Mouse (Mus musculus) gastrocnemius, postnatal 10 days (tissue): ENCODE data around the gene Bbs9. TPM values are rescaled to one million over a fixed set of nuclear protein-coding genes. Genes with fewer than 3 reads are reported as not detected.

Experiments used
- DNase-seq: peaks from one replicate; pipeline ENCODE4 v3.0.0; 2021; ENCODE audit warnings: mixed read lengths
- total RNA-seq, 2 experiments: library from RNA; stranded (reverse); gene quantifications; 2 replicates each; pipeline ENCODE4 v1.2.3; 2021

Gene Bbs9
- total RNA-seq, 2 experiments from 2014 or later = 9.6 to 11.3 TPM

DNA sequence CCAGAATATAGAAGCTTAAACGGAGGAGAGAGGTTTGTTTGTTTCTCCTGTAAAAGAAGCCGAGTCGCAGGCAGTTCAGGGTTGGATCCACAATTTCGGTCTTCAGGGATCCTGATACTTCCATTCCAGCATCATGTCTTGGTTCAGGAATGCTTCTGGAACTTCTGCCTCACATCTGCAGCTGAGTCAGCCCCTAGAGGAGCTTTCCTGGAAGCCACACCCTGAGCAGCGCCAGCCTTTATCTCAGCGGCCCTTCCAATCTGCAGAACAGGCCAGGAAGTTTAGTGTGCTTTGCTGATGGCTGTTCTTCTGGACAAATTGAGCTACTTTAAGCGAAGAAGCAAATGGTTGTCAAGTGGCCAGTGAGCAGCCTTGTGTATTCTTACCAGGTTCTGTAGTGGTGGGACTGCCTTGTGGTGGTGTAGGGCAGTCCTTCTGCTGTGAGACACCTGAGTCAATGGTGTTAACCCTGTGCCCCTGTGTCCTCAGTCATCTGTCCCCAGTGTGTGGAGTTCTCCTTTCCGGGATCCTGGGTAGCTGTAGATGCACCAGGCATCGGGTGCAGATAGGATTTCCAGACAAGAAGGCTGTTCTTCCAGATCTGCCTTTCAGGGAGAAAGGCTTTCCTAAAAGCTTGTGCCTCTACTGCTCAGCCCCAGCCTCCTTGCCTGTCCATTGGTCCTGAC is 157.4 kb downstream of the Bbs9 start:
- peak; percentile 19 for DNase-seq

DNA sequence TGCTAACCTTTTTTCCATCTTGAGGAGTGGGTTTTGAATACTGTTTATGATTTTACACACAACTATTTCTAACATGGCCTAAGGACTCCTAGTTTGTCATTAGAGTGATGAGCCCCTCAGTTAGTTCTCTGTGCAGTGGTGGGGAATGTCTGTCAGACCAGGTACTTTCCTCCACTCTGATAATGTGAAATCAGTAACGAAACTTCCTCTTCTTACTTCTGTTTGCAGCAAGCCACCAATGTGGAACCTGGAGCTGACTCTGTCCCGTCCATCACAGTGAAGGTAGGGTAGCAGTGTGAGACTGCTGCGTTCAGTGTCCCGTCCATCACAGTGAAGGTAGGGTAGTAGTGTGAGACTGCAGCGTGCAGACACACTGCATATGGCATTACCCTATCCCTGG is 163.0 kb downstream of the Bbs9 start:
- DNase-seq = no peak

DNA sequence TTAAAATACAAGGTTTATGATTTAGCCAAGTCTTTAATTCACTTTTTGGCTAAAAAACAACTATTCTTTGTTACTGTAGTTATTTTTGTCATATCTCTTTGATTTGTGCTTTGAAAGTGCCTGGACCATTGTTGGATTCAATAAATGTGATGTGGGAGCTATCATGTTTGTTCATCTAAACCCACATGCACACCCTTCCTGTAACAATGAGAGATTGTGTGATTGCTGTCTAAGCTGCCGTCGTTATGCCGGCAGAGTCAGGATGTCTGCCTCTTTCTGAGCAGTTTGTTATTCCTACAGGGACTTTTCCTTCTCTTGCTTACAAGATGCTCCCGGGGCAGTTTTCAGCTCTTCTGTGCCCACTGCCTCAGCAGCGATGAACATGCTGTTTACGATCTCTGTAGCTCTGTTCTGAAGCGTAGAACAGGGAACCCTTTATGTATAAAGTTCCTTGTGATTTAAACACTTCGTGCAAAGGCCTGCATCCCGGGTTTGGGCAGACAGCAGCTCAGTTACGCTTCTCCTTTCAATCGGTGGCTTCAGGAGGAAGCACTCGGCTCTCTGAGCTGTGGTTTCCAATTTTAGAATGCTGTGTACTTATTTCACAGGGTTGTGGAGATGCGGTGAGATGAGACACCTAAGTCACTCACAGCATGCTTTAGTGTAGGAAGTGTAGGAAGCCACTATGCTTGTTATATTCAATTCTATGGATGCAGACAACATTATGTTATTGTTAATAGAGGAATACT is 165.3 kb downstream of the Bbs9 start:
- no peak for DNase-seq

DNA sequence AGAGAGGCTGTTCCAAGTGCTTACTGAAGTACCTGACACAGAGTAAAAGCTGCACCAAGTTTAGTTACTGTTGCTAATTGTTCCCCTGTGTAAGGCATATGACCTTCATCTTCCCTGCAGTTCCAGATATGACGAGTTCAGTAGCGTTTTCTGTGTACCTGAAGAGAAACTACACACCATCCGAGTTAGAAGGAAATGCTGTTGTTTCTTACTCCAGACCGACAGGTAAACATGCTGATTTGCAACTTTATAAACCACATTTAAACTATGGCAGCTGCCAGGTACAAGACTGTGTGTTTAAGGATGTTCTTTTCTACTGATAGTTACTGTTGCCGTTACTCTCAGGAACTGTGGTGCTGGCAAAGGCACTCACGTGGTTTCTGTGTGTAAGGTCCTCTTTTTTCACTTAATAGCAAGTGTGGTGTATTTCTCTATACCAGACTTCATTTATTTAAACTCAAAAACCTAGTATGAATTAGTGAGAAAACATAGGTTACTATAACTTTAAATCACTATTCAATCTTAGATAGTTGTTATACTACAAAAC is 170.4 kb downstream of the Bbs9 start:
- DNase-seq = no peak

DNA sequence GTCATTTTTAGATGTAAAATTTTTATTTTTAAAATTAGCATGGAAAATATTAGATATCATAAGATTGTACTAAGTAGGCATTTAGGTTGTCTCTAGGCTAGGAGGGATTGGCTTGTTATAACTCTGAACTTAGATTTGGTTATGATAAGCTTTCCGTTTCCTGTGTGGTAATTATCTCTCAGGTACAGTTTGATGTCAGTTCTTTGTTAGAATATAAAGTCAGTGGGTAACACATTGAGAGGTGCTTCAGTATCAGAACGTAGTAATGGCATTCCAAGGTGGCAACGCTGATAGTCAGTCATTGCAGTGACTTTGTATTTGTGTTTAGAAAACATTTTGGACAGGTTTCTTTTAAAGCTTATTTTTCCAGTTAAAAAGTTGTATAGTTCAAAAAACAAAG is 170.9 kb downstream of the Bbs9 start:
- DNase-seq = no peak

DNA sequence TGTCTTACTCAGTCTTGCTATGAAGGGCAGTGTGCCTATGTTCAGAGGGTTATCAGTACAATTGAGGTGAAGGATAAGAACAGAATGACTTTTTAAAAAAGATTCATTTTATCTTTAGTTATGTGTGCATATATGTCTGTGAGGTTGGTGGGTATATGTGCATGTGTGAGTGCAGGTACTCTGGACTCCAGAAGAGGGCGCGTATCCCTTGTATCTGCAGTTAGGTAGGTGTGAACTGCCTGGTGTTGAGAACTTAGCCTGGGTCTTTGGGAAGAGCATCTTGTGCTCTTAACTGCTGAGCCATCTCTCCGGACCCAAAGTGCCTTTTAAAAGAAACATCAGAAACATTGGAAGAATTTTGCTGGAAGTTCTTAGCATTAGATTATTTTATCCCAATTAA is 172.6 kb downstream of the Bbs9 start:
- DNase-seq = no peak

DNA sequence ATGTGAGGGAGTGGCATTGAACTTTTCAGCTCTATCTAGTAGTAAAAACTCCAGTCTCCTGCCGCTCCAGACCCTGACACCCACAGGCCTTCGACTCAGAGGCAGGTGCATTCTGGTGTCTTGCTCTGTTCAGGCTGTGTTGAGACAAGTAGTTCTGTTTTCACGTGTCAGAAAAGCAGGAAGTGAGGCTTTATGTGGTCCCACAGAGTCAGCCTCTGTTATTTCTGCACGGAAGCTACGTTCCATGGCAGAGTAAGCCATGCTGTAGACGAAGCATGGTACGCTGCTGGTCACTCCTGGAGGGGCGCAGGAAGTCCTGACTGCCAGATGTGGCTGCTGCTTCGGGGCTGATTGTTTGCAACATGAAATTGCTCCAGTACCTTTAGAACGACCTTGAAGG is 174.1 kb downstream of the Bbs9 start:
- no peak for DNase-seq

DNA sequence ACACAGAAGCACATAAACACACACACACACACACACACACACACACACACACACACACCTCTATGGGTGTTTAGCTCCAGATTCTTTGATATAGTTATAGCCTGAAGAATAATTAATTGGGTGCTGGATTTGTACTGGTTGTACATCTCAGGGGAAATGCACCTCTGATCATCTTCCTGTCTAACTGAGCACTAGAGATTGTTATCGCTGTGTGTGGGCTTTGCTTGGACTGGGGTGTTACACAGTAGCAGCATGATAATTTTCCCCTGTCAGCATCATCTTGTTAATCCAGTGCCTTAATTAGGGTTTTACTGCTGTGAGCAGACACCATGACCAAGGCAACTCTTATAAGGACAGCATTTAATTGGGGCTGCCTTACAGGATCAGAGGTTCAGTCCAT is 175.3 kb downstream of the Bbs9 start:
- DNase-seq = no peak

DNA sequence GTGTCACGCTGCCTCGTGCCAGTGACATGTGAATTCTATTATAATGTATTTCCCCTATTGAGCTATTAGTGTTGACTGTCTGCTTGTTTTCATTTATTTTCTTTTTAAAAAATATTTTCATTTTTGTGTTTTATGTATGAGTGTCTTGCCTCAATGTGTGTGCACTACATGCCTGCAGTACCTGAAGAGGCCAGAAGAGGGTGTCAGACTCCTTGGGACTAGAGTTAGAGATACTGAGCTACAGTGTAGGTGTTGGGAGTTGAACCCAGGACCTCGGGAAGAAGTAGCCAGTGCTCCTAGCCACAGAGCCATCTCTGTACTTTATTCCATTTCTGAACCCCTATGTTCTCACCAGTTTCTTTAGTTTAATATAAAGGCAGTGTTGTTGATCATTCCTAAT is 176.1 kb downstream of the Bbs9 start:
- no peak for DNase-seq

DNA sequence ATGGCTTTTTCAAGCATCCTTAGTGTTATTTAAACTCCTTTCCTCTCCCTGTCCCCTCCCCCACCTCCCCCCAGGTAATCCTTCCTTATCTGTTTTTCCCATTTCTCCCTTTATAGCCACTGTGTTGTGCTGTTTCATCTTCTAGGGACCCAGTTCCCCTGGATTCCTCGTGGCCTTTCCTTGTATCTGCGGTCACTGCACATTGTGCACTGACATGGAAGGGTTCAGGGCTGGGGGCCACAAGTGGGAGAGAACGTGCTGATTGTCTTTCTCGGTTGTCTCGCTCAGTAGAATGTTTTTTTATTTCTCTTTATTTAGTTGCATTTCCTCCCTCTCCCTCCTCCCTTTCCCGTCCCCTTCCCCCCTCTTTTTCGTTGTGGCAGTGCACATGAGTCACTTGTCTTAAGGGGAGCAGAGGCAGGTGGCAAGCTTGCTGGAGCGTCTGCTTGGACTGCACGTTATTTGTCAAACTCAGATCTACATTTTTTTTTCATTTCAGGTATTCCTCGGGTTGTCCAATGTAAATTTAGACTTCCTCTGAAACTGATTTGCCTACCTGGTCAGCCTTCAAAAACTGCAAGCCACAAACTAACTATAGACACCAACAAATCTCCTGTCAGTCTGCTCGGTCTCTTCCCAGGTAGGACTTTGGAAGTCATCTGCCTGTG is 179.3 kb downstream of the Bbs9 start:
- DNase-seq = no peak

DNA sequence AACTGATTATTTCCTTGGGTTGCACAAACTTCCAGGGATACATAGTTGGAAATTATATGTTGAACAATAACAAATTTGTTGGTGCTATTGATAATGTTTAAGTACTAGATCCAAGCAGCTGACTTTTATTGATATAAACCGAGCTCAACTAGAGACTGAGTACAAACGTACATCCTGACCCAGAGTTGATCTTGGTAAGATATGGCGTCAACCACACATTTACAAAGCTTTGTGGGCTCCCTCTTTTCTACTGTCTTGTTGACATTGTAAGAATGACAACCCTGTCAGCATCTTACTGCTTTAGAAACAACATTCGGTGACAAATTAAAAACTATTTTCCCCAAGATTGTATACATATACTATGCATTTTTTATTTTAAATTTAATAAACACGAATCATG is 181.7 kb downstream of the Bbs9 start:
- DNase-seq = no peak

DNA sequence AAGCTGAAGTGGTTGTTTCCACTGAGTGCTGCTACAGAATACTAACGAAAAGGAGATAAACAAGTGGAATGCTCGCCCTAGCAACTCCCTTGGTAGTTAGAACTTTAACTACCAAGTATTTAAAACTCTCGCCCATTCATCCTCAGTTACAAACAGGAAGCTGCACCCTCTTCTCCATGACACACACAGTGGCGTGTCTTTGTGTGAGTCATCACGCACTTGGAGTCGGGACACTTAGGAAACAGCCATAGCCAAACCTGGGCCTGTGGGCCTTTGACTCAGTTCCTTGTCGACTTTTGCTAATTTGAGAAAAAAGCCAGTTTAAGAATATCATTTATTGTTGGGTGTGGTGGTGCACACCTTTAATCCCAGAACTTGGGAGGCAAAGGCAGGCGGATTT is 189.6 kb downstream of the Bbs9 start:
- no peak for DNase-seq

DNA sequence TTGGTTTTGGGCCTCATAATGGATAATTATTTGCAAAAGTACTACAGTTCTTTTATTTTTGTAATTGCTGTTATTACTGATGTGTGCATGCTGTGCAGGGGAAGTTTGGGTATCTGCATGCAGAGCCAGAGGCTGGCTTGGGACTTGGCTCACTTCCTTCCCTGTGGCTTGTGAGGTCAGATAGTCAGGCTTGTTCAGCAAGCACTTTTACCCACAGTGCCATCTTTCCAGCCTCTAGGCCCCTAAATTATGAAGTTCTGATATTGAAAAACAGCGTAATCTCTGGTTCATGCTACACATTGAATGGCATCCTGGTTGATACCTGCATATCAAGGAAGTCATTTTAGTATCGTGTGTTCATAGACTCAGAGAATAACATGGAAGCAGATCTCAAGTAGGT is 197.4 kb downstream of the Bbs9 start:
- DNase-seq = no peak

DNA sequence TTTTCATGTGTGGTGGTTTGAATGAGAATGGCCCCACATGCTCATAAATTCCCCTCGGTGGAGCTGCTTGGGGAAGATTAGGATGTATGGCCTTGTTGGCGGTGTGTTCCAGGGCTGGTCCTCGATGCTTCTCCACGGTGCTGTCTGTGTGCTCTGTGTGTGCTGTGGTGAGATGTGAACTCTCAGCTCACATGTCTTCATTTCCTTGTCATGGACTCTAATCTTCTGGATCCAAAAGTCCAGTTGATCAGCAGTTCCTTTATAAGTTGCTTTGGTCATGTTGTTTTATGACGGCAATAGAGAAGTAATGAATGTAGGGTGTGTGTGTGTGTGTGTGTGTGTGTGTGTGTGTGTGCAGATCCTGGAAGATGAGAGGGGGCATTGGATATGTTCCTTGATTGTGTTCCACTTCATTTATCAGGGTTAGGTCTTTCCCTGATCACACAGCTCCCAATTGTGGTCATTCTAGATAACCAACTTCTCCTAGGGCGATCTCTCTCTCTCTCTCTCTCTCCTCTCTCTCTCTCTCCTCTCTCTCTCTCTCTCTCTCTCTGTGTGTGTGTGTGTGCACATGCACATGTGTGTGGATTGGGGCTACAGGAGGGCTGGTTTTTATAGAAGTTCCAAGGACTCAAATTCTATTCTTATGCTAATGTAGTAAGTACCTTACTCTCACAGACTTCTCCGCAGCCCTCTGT is 201.8 kb downstream of the Bbs9 start:
- no peak for DNase-seq

DNA sequence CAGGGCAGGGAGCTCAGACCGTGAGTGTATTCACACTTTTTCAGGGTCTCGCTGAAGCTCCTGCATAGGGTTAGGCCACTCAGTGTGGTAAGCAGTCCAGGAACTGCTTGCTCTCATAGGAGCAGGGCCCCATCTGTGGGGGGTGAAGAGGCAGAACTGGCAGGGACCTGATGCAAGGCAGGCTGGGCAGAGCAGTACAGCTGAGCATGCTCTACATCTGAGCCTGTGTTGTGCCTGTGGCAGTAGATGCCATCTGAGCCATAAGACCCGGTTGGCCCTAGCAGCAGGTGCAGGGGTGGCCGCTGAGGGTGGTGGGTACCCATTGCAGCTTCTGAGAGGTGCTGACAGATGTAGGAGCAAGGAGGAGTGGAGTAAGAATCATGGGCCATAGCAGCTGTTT is 202.5 kb downstream of the Bbs9 start:
- no peak for DNase-seq

DNA sequence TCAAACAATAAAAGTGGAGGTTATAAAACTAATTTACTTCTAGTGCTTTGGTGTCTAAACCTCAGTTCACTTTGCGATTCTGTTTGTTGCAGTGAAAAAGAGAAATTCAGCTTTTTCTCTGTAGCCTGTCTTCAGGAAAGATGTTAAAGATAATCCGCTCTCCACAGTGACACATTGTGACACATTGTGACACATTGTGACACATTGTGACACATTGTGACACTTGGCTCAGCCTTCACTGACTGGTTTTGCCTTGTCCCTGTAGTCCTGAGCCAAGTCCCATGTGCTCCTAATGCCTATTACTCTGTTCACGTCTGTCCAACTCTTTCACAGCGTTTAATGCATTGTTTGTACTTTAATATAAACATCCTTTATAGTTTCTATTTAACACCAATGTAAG is 203.0 kb downstream of the Bbs9 start:
- no peak for DNase-seq

DNA sequence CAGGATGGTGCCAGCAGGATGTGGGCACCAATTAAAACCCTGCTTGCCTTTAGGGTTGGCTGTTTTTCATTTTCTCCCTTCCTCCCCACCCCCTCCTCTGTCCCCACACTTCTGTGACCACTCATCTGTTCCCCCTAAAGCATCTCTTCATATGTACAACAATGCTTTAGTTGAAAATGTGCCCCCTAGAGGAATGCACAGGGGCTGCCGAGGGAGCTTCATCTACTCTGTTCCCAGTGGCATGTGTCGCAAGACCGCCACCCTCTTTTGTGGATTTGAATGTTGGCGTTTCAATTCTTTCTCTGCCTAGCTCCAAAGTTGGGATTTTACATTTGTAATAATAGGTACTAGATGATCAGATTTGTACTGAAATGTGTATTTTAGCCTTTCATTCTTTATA is 204.0 kb downstream of the Bbs9 start:
- DNase-seq = no peak

DNA sequence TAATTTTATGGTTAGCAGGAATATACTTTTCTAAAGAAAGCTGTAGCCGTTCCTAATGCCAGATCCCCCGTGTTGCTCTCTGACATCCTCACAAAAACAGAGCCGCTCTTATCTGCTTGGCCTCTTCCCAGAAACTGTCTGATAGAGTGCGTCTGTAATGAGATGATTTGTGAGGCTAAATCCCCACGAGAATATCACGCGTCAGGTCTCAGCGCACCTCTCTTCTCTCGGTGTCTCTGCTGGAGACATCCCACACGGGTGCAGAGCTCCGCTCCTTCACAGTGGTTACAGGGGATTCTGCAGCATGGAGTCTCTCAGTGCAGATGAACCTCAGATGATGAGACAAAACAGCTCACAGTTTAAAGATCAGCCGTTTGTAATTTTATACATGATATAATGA is 204.5 kb downstream of the Bbs9 start:
- no peak for DNase-seq

DNA sequence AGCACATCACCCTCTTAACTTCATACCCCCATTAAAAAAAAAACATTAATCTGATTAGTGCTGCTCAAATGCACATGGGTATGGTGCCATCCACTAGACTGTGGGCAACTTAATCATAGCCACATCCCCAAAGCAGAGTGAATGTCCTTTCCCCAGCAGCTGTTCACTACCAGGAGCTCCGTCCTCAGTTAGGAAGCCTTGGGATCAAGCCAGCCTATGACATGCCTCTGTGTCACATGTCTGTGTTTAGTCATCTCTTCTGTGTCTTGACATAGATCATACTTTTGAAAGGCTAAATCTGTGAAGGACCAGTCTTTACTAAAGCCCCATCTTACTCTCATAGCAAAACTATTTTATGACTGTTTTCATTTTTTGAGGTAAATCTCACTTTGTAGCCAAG is 205.0 kb downstream of the Bbs9 start:
- DNase-seq = peak; percentile 12

DNA sequence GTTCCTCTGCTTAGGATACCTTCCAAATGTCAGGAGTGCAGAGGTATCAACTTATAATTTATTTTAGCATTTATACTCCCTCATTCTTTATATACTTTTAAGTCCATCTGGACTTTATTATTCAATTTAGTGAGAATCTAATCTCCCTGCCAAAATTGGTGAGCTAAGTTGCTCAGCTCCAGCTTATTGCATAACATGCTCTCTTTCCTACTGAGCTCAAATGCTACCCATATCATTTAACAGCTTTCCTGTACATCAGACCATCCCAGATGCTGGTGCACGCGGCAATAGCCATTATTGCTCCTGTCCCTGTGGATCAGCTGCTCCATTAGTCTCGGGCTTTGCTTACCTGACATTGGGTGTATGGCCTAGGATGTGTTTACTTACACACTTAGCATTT is 208.3 kb downstream of the Bbs9 start:
- no peak for DNase-seq

DNA sequence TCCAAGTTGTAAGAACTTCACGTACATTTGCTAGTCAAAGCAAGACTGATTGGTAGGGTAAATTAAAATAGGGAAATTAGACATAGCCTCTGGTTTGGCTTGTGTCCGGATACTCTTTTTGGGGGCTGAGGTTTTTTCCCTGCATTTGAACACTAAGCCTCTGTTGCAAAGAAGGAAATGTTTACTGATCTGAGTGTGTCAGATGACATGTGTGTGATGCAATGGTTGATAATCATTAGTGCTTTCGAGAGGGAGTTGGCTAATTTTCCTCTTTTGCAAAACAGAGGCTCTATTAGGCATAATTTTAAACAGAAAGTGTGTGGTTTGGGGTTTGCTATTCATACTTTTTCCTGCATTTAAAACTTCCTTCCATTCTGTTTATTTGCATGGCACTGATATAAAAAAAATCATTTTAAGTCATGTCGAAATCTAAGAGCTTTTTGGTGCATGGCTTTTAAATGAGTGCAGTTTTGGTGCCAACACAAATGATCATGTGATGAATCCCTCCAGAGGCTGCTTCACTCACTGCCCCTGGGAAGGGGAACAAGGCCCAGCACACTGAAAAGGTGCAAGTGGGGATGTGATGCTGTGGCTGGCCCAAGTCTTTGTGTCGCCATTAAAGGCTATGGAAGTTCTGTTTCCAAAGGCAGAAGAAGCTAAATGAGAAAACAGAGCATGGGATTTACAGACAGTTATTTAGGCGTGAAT is 211.4 kb downstream of the Bbs9 start:
- no peak for DNase-seq

DNA sequence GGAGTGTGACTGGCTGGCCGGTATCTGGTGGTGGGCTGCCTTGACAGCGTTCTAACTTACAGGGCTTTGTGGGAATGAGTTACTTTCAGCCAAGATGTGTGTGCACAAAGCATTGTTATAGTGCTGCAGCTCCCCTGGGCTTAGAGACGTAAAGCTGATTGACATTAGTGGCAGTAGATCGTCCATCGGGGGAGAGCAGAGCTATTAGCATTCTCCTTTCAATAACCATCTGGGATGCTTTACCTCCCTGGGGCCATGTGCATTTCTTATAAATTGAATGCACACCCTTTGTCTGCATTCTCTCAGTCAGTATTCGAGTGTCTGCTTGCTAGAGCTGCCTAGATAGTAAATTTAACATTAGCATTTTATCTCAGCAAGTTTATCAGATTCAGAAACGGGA is 214.7 kb downstream of the Bbs9 start:
- no peak for DNase-seq
